Mouse (Mus musculus) cortical plate, adult 2 months (tissue): ENCODE measurements around the gene Grb2.
A peak's percentile ranks its signal among the peaks of the same experiment; 100 is the strongest.

Experiments used
- CTCF ChIP-seq: fragments of 200-500 bp; IDR thresholded peaks from 2 replicates; pipeline ENCODE4 v1.5.1; 2011; ENCODE audit warnings: mild to moderate bottlenecking, control low read depth, low read length; ENCODE audit not compliant: insufficient read depth; ENCODE audit errors: extremely low read depth
- POLR2A ChIP-seq: fragments of 200-500 bp; IDR thresholded peaks from 2 replicates; pipeline ENCODE4 v1.6.1; 2011; ENCODE audit warnings: mild to moderate bottlenecking, low read length, control low read depth; ENCODE audit not compliant: insufficient read depth; ENCODE audit errors: extremely low read depth

DNA sequence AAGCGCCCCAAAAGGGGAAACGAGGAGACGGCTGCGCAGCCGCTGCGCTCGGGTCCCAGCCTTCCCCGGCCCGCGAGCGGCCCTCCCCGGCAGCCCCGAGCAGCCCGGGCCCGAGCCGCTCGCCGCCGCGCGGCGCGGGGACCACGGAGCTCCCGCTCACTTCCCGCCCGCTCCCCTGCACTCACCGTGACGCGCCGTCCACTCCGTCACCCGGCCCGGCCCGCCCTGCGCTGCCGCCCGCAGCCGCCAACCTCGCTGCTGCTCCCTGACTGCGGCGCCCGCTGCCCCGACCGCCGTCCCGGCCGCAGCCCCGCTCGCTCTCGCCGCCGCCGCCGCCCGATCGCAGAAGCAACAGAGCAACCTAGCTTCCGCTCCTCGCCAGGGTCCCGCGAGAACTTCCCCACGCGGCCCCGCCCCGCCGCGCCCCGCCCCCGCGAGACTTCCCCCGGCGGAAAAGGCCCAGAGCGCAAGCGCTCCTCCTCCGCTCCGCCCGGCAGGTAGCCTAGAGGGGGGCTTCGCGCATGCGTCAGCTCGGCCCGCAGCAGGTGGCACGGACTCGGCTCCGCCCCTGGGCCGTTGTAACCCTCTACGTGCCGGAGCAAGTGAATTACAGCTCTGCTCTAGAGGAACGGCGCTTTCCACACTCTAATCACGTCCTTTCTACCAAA lies at the start of gene Grb2:
- TF ChIP-seq CTCF (no peak), POLR2A (peak; percentile 13; the same call in 1 of the 2 replicates)
